Mouse (Mus musculus) ES-Bruce4 (cell line): ENCODE measurements around the gene Cfap57.

Experiments used
- CTCF ChIP-seq: IDR thresholded peaks from one replicate; pipeline ENCODE4 v1.8.1; 2011; ENCODE audit warnings: low read depth, low read length
- EP300 ChIP-seq: IDR thresholded peaks from 2 replicates; pipeline ENCODE4 v1.6.1; 2011; ENCODE audit warnings: low read depth, low read length; ENCODE audit not compliant: insufficient read depth
- POLR2A ChIP-seq: IDR thresholded peaks from one replicate; pipeline ENCODE4 v1.8.1; 2011; ENCODE audit warnings: low read length; ENCODE audit not compliant: insufficient read depth

DNA sequence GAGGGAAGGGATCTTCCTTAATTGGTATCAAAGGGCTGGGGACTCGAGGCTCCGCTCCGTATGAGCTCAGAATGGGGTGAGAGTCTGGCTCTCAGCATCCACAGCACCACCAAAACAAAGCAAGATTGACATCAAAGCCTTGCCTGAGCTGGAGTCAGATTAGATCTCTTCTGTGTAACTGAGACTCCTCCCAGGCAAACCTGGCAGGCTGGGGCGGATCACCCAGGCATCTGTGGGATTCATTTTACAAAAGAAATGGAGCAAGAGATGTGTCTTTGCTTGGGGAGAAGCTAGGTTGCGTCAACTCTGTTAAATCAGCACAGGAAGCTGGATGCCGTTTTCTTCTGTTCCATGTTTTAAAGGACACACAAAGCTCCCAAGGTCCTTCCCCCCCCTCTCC, 111.5 kb downstream of the Cfap57 start:
- TF ChIP-seq POLR2A (no peak), CTCF (no peak), EP300 (0 out of 2 replicates have a peak, but pooled peaks have one; percentile 18)
